Mouse (Mus musculus) embryonic facial prominence, embryonic 11.5 days (tissue): Measurements from ENCODE around the gene Eef1g. TPM values are rescaled to one million over a fixed set of nuclear protein-coding genes. Genes with fewer than 3 reads are reported as not detected.

ENCODE experiments used
- ATAC-seq: fragments of 200-750 bp; cut with Nextera tagmentation; replicated peaks from 2 replicates; pipeline ENCODE4 v1.8.0; 2017; ENCODE audit warnings: low read depth; ENCODE audit not compliant: insufficient number of reproducible peaks, low FRiP score, low TSS enrichment
- DNase-seq: peaks from one replicate; pipeline ENCODE4 v3.0.0-alpha.2; 2015; ENCODE audit warnings: low spot score
- H3K27ac ChIP-seq: fragments of 300-500 bp; sonication (generic); replicated peaks from 2 replicates; pipeline ENCODE4 v1.5.1; 2014; ENCODE audit warnings: mild to moderate bottlenecking, low read depth, low read length, control low read depth
- H3K27me3 ChIP-seq: fragments of 300-500 bp; sonication (generic); 2 replicates; pipeline ENCODE4 v1.6.1; 2014; ENCODE audit warnings: mild to moderate bottlenecking, low read length, moderate library complexity, mixed read lengths; ENCODE audit not compliant: control insufficient read depth, insufficient read depth
- H3K36me3 ChIP-seq: fragments of 300-500 bp; sonication (generic); replicated peaks from 2 replicates; pipeline ENCODE4 v1.6.1; 2014; ENCODE audit warnings: low read depth, mild to moderate bottlenecking, low read length, moderate library complexity, mixed read lengths; ENCODE audit not compliant: control insufficient read depth, insufficient read depth
- H3K4me1 ChIP-seq: fragments of 300-500 bp; sonication (generic); 2 replicates; pipeline ENCODE4 v1.6.1; 2014; ENCODE audit warnings: low read length, mixed read lengths; ENCODE audit not compliant: control insufficient read depth, insufficient read depth
- H3K4me2 ChIP-seq: fragments of 300-500 bp; sonication (generic); 2 replicates; pipeline ENCODE4 v1.6.1; 2014; ENCODE audit warnings: low read depth, mild to moderate bottlenecking, control low read depth, low read length, moderate library complexity
- H3K4me3 ChIP-seq: fragments of 300-500 bp; sonication (generic); 2 replicates; pipeline ENCODE4 v1.5.1; 2014; ENCODE audit warnings: low read depth, low read length, control low read depth
- H3K9ac ChIP-seq: fragments of 300-500 bp; sonication (generic); replicated peaks from 2 replicates; pipeline ENCODE4 v1.6.1; 2014; ENCODE audit warnings: mild to moderate bottlenecking, control low read depth, low read length
- H3K9me3 ChIP-seq: fragments of 300-500 bp; sonication (generic); replicated peaks from 2 replicates; pipeline ENCODE4 v1.6.1; 2016; ENCODE audit warnings: mild to moderate bottlenecking, low read length, inconsistent platforms, mixed read lengths; ENCODE audit not compliant: control insufficient read depth
- WGBS: fragments of 180-500 bp; shearing (Covaris S2); extraction: QIAGEN DNeasy Blood & Tissue Kit; methylation state at CpG from one replicate; pipeline ENCODE4 v1.1.7; 2014; 5-methylcytosine and 5-hydroxymethylcytosine counted together
- polyA plus RNA-seq: library from polyadenylated mRNA; unstranded; fragments of >200 nt; fragmentation: Nextera tagmentation; extraction: Ambion mirVana; gene quantifications from 2 replicates; pipeline ENCODE4 v1.2.1, GENCODE M21; 2014

The Eef1g gene
- polyA plus RNA-seq, 1 experiment from 2014 or later, result 535 TPM

- Histone ChIP-seq H3K36me3 (peaks cover 10% of the 10 kb centered on the region), H3K27ac (no peak overlapping the region), H3K9me3 (no peaks in the 10 kb centered on the region), H3K4me2 (peak overlapping the region; percentile 59), H3K9ac (peak overlapping the region; percentile 99), H3K4me3 (peak overlapping the region; percentile 97), H3K27me3 (no peaks in the 10 kb centered on the region), H3K4me1 (peaks cover 3% of the 10 kb centered on the region; the same call in 1 of the 2 replicates)
- DNase-seq (no peak), ATAC-seq (peak; percentile 36)
- 42% methylated on average over 10 of the region's 10 CpGs for WGBS
These were observed 25.7 kb upstream of the Eef1g start for GRCm38 (mm10) chr19:8941136-8941514.

- no peaks in the 10 kb centered on the region for H3K9me3 ChIP-seq
- WGBS, result under 1% methylated on average over 64 of the region's 64 CpGs
- H3K4me3 ChIP-seq, result peak within 1 kb of the TSS; percentile 97
- peak within 1 kb of the TSS; percentile 97 for H3K27ac ChIP-seq
- DNase-seq (peak; percentile 98), ATAC-seq (peak; percentile 89)
- H3K27me3 ChIP-seq, result no peaks in the 10 kb centered on the region
- H3K9ac ChIP-seq, result peak within 1 kb of the TSS; percentile 99
- H3K4me1 ChIP-seq, result peaks cover 3% of the 10 kb centered on the region; the same call in 1 of the 2 replicates
- H3K4me2 ChIP-seq, result peak within 1 kb of the TSS; percentile 59
- peaks cover 14% of the 10 kb centered on the region for H3K36me3 ChIP-seq
These were observed 25.2 kb upstream of the Eef1g start, which contains the start of gene Mta2 for GRCm38 (mm10) chr19:8941515-8942217. Gene Mta2 (plus strand): TSS chr19:8941875.

DNA sequence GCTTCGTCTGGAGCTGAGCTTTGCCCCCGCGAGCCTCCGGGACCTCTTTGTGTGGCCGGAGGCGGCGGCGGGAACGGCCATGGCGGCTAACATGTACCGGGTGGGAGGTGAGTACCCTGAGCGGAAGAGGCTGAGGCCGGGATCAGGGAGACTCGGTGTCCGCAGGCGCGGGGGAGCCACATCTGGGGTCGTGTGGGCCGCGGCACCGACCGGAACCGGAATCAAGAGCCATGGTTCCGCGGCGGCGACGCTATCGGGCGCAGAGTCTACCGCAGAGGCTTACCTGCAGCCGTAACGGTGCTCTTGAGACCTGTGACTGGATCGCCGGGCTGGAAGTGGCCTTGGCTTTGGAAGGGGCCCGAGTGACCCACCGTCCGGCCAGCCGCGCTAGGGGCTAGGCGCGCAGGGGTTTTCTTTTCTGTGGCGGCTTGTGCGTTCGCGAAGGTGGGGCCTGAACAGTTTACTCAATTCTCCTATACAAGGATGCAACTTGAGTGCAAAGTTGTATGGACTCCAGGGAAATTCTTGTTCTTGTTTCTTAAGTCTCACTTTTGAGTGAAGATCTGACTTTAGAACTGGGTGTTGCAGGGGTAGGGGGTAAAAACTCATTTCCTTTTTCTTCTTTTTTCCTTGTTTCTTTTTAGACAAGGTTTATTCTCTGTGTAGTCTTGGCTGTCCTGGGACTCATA lies 24.4 kb upstream of the Eef1g start:
- peaks cover 3% of the 10 kb centered on the region; the same call in 1 of the 2 replicates for H3K4me1 ChIP-seq
- H3K36me3 ChIP-seq, result peaks cover 20% of the 10 kb centered on the region

GRCm38 (mm10) chr19:8943047-8943446 lies 23.8 kb upstream of the Eef1g start:
- Histone ChIP-seq H3K36me3 (peaks cover 23% of the 10 kb centered on the region), H3K27me3 (no peaks in the 10 kb centered on the region), H3K4me1 (peaks cover 3% of the 10 kb centered on the region; the same call in 1 of the 2 replicates), H3K4me2 (peak overlapping the region; percentile 59), H3K27ac (peak overlapping the region; percentile 97; the same call in 1 of the 2 replicates), H3K9me3 (no peaks in the 10 kb centered on the region), H3K9ac (peak overlapping the region; percentile 99), H3K4me3 (peak overlapping the region; percentile 97)
- no peak for ATAC-seq
- DNase-seq, result no peak
- 61% methylated on average over 2 of the region's 2 CpGs for WGBS

More for the DNA sequence above, 24.4 kb upstream of the Eef1g start:
- Histone ChIP-seq H3K9me3 (no peaks in the 10 kb centered on the region), H3K4me2 (peak overlapping the region; percentile 59), H3K9ac (peak overlapping the region; percentile 99), H3K4me3 (peak overlapping the region; percentile 97), H3K27me3 (no peaks in the 10 kb centered on the region), H3K27ac (peak overlapping the region; percentile 97)
- DNase-seq, result peak; percentile 50
- WGBS, result under 1% methylated on average over 46 of the region's 46 CpGs
- ATAC-seq, result peak; percentile 46

DNA sequence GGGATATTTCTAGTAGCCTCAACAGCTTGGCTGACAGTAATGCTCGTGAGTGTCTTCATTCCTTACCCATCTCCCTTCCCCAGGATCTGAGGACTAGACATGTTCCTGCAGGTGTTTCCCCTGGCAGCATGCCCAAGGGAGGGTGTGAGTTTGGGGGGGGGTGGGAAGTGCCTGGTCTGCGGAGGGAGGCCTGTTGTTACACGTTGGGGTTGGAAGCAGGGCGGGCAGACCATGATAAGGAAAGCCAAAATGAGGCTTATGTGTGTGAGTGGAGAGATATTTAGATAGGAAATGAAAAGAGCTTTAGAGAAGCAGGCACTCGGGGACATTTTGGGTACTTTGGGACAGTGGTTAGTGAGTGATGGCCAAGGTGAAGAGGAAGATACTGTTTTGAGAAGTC lies 22.8 kb upstream of the Eef1g start:
- peak overlapping the region; percentile 20; the same call in 1 of the 2 replicates for H3K4me2 ChIP-seq
- H3K27me3 ChIP-seq, result no peaks in the 10 kb centered on the region
- no peak overlapping the region for H3K27ac ChIP-seq
- no peak for DNase-seq
- peak overlapping the region; percentile 97; the same call in 1 of the 2 replicates for H3K4me3 ChIP-seq
- peaks cover 26% of the 10 kb centered on the region for H3K36me3 ChIP-seq
- no peak overlapping the region for H3K9ac ChIP-seq
- H3K4me1 ChIP-seq, result peaks cover 3% of the 10 kb centered on the region; the same call in 1 of the 2 replicates
- no peak for ATAC-seq
- H3K9me3 ChIP-seq, result no peaks in the 10 kb centered on the region
- 66% methylated on average over 5 of the region's 5 CpGs for WGBS

GRCm38 (mm10) chr19:8944750-8945149 lies 22.1 kb upstream of the Eef1g start:
- ATAC-seq, result no peak
- WGBS, result 32% methylated on average over 5 of the region's 5 CpGs
- peak; percentile 90 for DNase-seq
- no peak overlapping the region for H3K9ac ChIP-seq
- peak overlapping the region; percentile 10; the same call in 1 of the 2 replicates for H3K4me2 ChIP-seq
- H3K27me3 ChIP-seq, result no peaks in the 10 kb centered on the region
- no peak overlapping the region for H3K27ac ChIP-seq
- no peak overlapping the region for H3K4me3 ChIP-seq
- H3K9me3 ChIP-seq, result no peaks in the 10 kb centered on the region
- peaks cover 29% of the 10 kb centered on the region for H3K36me3 ChIP-seq
- H3K4me1 ChIP-seq, result peaks cover 3% of the 10 kb centered on the region; the same call in 1 of the 2 replicates

- ATAC-seq (no peak), DNase-seq (no peak)
- H3K27me3 ChIP-seq, result no peaks in the 10 kb centered on the region
- H3K4me1 ChIP-seq, result peaks cover 3% of the 10 kb centered on the region; the same call in 1 of the 2 replicates
- H3K36me3 ChIP-seq, result peaks cover 30% of the 10 kb centered on the region
- H3K4me2 ChIP-seq, result no peak overlapping the region
- 87% methylated on average over 6 of the region's 6 CpGs for WGBS
- peak overlapping the region; percentile 9; the same call in 1 of the 2 replicates for H3K4me3 ChIP-seq
- no peak overlapping the region for H3K27ac ChIP-seq
- no peaks in the 10 kb centered on the region for H3K9me3 ChIP-seq
- no peak overlapping the region for H3K9ac ChIP-seq
These were observed 21.6 kb upstream of the Eef1g start for GRCm38 (mm10) chr19:8945251-8945650.
